Mouse (Mus musculus) hindbrain, embryonic 10.5 days (tissue): ENCODE results near the gene Chrm2. TPM values are rescaled to one million over a fixed set of nuclear protein-coding genes. Genes with fewer than 3 reads are reported as not detected.

Source experiments
- DNase-seq: peaks from one replicate; pipeline ENCODE4 v3.0.0-alpha.2; 2017; ENCODE audit warnings: low spot score
- H3K27ac ChIP-seq: fragments of 300-500 bp; sonication (generic); 2 replicates; pipeline ENCODE4 v1.5.1; 2016; ENCODE audit warnings: mild to moderate bottlenecking, moderate library complexity
- H3K27me3 ChIP-seq: fragments of 300-500 bp; sonication (generic); 2 replicates; pipeline ENCODE4 v1.6.1; 2016; ENCODE audit warnings: mild to moderate bottlenecking; ENCODE audit not compliant: poor library complexity, insufficient read depth, severe bottlenecking
- H3K36me3 ChIP-seq: fragments of 300-500 bp; sonication (generic); 2 replicates; pipeline ENCODE4 v1.6.1; 2016; ENCODE audit warnings: mild to moderate bottlenecking, moderate library complexity
- H3K4me1 ChIP-seq: fragments of 300-500 bp; sonication (generic); replicated peaks from 2 replicates; pipeline ENCODE4 v1.6.1; 2016; ENCODE audit warnings: mild to moderate bottlenecking
- H3K4me3 ChIP-seq: fragments of 300-500 bp; sonication (generic); 2 replicates; pipeline ENCODE4 v1.5.1; 2016; ENCODE audit warnings: mild to moderate bottlenecking, moderate library complexity
- H3K9me3 ChIP-seq: fragments of 300-500 bp; sonication (generic); 2 replicates; pipeline ENCODE4 v1.6.1; 2016; ENCODE audit warnings: mild to moderate bottlenecking, moderate library complexity
- WGBS: fragments of 180-500 bp; shearing (Covaris S2); methylation state at CpG from one replicate; pipeline ENCODE4 v1.1.7; 2016; 5-methylcytosine and 5-hydroxymethylcytosine counted together
- polyA plus RNA-seq: library from polyadenylated mRNA; unstranded; fragments of >200 nt; fragmentation: Nextera tagmentation; extraction: Ambion mirVana; gene quantifications from 2 replicates; pipeline ENCODE4 v1.2.1, GENCODE M21; 2016

Chrm2 gene
- polyA plus RNA-seq, 1 experiment from 2014 or later = 0.33 TPM

DNA sequence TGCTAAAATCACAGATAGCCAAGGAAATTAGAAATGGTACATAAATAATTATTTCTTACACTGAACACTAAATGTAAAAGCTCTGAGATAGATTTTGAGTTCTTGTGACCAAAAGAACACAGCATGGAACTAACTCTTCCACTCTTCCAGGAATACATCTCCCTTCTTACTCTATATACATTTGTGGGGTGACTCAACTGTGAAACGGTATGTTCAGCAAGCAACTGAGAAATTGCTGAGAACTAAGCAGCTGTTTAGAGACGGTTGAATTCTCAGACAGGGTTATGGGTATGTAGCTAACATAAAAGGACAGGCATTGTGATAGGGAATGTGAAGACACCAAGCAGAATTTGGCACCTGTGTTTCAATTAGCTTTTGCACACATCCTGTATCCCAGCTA is 51.3 kb downstream of the Chrm2 start:
- H3K9me3 ChIP-seq = no peaks in the 10 kb centered on the region
- H3K27me3 ChIP-seq = no peaks in the 10 kb centered on the region
- WGBS = 86% methylated on average over 2 of the region's 2 CpGs
- no peak overlapping the region for H3K27ac ChIP-seq
- no peak overlapping the region for H3K4me3 ChIP-seq
- DNase-seq = no peak
- H3K36me3 ChIP-seq = no peaks in the 10 kb centered on the region
- H3K4me1 ChIP-seq = no peaks in the 10 kb centered on the region

- Histone ChIP-seq H3K27ac (no peak overlapping the region), H3K4me3 (no peak overlapping the region), H3K27me3 (no peaks in the 10 kb centered on the region), H3K9me3 (no peaks in the 10 kb centered on the region), H3K36me3 (no peaks in the 10 kb centered on the region), H3K4me1 (no peaks in the 10 kb centered on the region)
- DNase-seq = no peak
These were observed 63.6 kb downstream of the Chrm2 start for GRCm38 (mm10) chr6:36451480-36451879.

- DNase-seq = no peak
- H3K27ac ChIP-seq = no peak overlapping the region
These were observed 67.2 kb downstream of the Chrm2 start for GRCm38 (mm10) chr6:36455071-36455470.

DNA sequence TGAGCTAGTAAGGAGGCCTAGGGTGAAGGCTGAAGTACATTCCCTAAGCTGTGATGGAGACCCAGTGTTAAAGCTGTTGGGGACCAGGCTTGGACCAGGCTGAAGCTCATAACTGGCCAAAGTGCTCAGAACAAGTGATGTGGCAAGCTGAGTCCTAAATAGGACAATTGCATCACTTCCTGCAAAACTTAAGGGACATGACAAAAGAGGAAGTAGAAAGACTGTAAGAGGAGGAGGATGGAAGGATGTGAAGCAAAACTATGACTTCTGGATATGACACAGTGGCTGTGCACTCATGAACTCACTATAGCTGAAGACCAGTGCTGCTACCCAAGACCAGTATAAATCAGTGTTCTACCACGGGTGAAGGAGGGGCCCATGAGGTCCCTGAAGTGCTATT is 69.1 kb downstream of the Chrm2 start:
- 84% methylated on average over 1 of the region's 1 CpGs for WGBS
- Histone ChIP-seq H3K36me3 (no peaks in the 10 kb centered on the region), H3K4me3 (no peak overlapping the region), H3K9me3 (no peaks in the 10 kb centered on the region), H3K4me1 (no peaks in the 10 kb centered on the region), H3K27me3 (no peaks in the 10 kb centered on the region), H3K27ac (no peak overlapping the region)
- no peak for DNase-seq

More at GRCm38 (mm10) chr6:36455071-36455470, 67.2 kb downstream of the Chrm2 start:
- H3K4me1 ChIP-seq = no peaks in the 10 kb centered on the region
- H3K9me3 ChIP-seq = no peaks in the 10 kb centered on the region
- no peaks in the 10 kb centered on the region for H3K27me3 ChIP-seq
- no peaks in the 10 kb centered on the region for H3K36me3 ChIP-seq
- H3K4me3 ChIP-seq = no peak overlapping the region

DNA sequence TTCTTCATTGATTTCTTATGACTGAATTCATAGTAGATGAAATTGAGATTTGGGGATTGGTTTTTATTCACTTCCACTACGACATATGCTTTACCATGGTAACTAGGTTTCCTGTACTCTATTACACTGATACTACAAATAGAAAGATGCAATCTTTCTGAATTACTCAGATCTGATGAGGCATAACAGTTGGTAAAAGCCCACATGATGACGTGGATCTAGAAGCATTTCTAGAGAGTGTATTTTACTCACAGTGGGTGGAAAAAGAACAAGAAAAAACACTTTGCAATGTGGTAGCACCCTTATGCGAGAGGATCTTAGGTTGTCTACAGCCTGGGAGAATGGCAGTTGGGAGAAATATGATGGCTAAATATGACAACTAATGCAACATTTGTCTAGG is 76.1 kb downstream of the Chrm2 start:
- no peaks in the 10 kb centered on the region for H3K36me3 ChIP-seq
- no peak overlapping the region for H3K4me3 ChIP-seq
- no peak overlapping the region for H3K27ac ChIP-seq
- H3K4me1 ChIP-seq = no peaks in the 10 kb centered on the region
- H3K27me3 ChIP-seq = no peaks in the 10 kb centered on the region
- H3K9me3 ChIP-seq = no peaks in the 10 kb centered on the region
- WGBS = 86% methylated on average over 3 of the region's 3 CpGs
- no peak for DNase-seq

DNA sequence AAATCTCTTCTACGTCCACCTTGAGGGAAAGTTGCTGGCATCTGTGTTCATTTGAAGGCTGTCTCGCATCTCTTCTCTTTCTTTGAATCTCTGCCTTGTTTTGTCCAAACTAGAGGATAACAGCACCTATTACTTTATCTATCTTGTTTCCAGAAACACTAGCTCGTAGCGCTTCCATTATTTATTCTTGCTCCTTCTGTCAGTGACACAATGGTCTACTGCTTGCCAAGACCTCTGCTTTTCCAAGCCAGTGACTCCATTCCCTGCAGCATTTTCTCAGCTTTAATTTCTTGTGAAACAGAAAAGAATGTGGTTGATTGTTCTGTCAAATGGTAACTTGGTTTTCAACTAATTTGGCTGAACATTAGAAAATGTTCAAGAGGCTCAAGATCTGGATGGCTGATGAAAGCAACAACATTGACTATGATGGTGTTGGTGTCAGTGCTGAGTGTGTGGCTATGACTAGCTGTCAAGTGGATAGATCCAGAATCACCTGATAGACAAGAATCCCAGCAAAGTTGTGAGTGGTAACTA is 96.3 kb downstream of the Chrm2 start:
- Histone ChIP-seq H3K36me3 (no peaks in the 10 kb centered on the region), H3K4me1 (no peaks in the 10 kb centered on the region), H3K27ac (no peak overlapping the region), H3K27me3 (no peaks in the 10 kb centered on the region), H3K4me3 (no peak overlapping the region), H3K9me3 (no peaks in the 10 kb centered on the region)
- WGBS = 64% methylated on average over 4 of the region's 4 CpGs
- no peak for DNase-seq

DNA sequence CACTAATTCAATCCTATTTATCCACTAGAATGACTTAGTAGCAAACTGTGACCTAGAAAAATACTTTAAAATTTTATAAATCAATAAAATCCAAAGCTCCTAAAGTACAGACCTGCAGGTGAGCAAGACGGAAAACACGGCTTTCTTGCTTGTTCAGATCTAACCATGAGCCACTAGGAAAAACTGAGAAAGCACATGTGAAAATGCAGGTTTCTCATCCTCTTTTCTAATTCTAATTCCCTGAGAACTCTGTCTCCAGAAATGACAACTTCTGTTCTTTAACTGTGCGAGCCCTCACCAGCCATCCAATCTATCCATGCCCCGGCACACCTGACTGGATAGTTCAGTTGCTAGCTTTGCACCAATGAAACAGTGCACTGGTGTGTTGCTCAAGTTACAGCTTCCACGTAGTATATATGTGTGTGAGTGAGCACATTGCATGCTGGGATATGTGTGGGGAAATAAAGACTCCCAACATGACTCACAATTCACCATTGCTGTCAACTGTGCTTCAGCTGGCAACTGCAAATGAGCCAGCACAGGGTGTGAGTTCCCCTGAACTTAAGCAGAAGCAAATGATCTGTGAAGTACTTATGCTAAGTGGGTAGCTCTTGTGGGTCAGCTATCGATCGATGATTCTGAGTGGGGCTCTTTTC is 119.3 kb downstream of the Chrm2 start:
- Histone ChIP-seq H3K27ac (no peak overlapping the region), H3K36me3 (no peaks in the 10 kb centered on the region), H3K9me3 (no peaks in the 10 kb centered on the region), H3K27me3 (no peaks in the 10 kb centered on the region), H3K4me3 (no peak overlapping the region), H3K4me1 (no peaks in the 10 kb centered on the region)
- WGBS = 88% methylated on average over 7 of the region's 7 CpGs
- no peak for DNase-seq

DNA sequence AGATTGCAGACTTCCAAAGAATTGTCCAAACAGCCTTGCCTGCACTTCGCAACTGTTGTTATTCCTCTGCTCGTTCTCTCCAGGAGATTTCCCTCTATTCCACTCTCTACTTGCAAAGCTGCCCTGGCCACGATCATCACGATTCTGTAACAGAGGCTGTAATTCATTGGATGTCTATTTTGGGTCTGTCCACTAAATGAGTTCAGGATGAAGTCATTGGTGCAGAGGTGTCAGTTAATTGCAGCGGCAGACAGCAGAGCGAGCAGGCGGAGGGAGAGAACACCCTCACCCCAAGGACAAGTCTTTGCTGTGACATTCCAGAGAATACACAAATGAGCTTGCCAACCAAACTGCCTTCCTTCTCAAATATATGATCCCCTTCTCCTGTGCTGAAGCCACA is 120.1 kb downstream of the Chrm2 start:
- 53% methylated on average over 7 of the region's 7 CpGs for WGBS
- H3K4me1 ChIP-seq = no peaks in the 10 kb centered on the region
- no peak for DNase-seq
- no peak overlapping the region for H3K27ac ChIP-seq
- no peak overlapping the region for H3K4me3 ChIP-seq
- H3K36me3 ChIP-seq = no peaks in the 10 kb centered on the region
- H3K27me3 ChIP-seq = no peaks in the 10 kb centered on the region
- H3K9me3 ChIP-seq = no peaks in the 10 kb centered on the region

DNA sequence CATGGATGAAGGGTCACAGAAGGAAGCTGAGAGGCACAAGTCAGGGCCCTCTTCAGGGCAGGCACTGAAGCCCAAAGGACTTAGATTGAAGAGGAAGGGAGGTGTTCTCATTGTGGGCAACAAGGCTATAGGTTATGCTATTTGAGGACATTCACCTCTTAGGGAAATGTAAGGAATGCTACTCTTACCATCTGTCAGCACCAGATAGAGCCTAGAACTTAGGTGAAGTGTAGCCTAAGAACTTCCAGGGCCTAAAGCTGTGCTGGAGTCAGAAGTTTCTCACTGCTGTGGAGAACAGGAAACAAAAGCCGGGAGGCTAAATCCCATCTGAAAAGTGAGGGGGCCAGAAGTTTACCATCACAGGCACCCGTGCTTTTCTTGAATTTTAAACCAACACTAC is 120.6 kb downstream of the Chrm2 start:
- 57% methylated on average over 2 of the region's 2 CpGs for whole genome bisulfite sequencing
- Histone ChIP-seq H3K4me3 (no peak overlapping the region), H3K27ac (no peak overlapping the region), H3K9me3 (no peaks in the 10 kb centered on the region), H3K27me3 (no peaks in the 10 kb centered on the region), H3K4me1 (no peaks in the 10 kb centered on the region), H3K36me3 (no peaks in the 10 kb centered on the region)
- DNase-seq = no peak

DNA sequence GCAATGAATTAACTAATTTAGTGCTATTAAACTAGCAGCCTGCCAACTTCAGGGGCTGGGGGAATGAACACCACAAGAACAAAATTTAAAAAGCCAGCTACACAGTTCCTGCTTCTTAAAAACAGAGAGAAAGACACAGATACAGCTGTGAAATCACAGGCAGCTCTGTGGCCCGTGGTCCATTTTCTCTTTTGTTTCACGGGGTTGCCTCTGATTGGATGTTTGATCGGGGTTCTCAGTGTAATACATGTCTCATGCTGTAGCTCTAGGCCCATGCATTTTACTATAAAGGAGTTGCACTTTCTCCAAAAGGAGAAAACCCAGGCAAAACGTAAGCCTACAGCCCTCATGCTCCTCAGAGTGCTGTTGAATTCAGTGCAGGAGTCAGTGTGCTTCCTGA is 128.6 kb downstream of the Chrm2 start:
- 72% methylated on average over 4 of the region's 4 CpGs for WGBS
- H3K27ac ChIP-seq = no peak overlapping the region
- H3K27me3 ChIP-seq = no peaks in the 10 kb centered on the region
- H3K4me1 ChIP-seq = no peaks in the 10 kb centered on the region
- H3K9me3 ChIP-seq = no peaks in the 10 kb centered on the region
- DNase-seq = no peak
- H3K4me3 ChIP-seq = no peak overlapping the region
- no peaks in the 10 kb centered on the region for H3K36me3 ChIP-seq

DNA sequence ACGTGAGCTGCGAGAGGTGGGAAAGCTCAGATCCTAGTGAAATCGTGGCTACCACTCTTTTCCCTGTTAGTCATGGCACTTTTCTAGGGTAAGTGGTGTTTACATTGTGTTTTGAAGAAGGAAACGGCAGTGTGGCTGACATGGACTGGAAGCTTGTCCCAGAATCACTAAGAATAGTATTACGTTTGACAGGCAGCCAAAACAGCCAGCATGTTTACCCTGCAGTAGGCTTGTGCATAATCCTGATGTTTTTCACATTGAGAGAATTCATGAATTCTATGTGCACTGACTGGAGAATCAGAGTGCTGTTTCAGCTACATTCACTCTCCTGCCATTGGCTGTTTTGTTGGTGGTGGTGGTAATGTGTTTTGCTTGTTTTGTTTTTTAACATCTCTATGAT is 129.4 kb downstream of the Chrm2 start:
- no peaks in the 10 kb centered on the region for H3K9me3 ChIP-seq
- H3K4me3 ChIP-seq = no peak overlapping the region
- DNase-seq = no peak
- H3K36me3 ChIP-seq = no peaks in the 10 kb centered on the region
- WGBS = 80% methylated on average over 5 of the region's 5 CpGs
- no peaks in the 10 kb centered on the region for H3K27me3 ChIP-seq
- no peaks in the 10 kb centered on the region for H3K4me1 ChIP-seq
- no peak overlapping the region for H3K27ac ChIP-seq

GRCm38 (mm10) chr6:36523599-36523998 is 135.7 kb downstream of the Chrm2 start:
- Histone ChIP-seq H3K27ac (no peak overlapping the region), H3K27me3 (no peaks in the 10 kb centered on the region), H3K9me3 (no peaks in the 10 kb centered on the region), H3K4me3 (no peak overlapping the region), H3K36me3 (no peaks in the 10 kb centered on the region), H3K4me1 (no peaks in the 10 kb centered on the region)
- DNase-seq = no peak
- 94% methylated on average over 11 of the region's 11 CpGs for WGBS

GRCm38 (mm10) chr6:36528509-36528908 is 140.6 kb downstream of the Chrm2 start:
- no peak for DNase-seq
- no peak overlapping the region for H3K4me3 ChIP-seq
- H3K36me3 ChIP-seq = no peaks in the 10 kb centered on the region
- 81% methylated on average over 4 of the region's 4 CpGs for WGBS
- H3K4me1 ChIP-seq = no peaks in the 10 kb centered on the region
- no peaks in the 10 kb centered on the region for H3K9me3 ChIP-seq
- H3K27ac ChIP-seq = no peak overlapping the region
- H3K27me3 ChIP-seq = no peaks in the 10 kb centered on the region

GRCm38 (mm10) chr6:36541247-36541646 is 153.4 kb downstream of the Chrm2 start:
- no peaks in the 10 kb centered on the region for H3K9me3 ChIP-seq
- DNase-seq = no peak
- no peak overlapping the region for H3K4me3 ChIP-seq
- H3K36me3 ChIP-seq = no peaks in the 10 kb centered on the region
- no peaks in the 10 kb centered on the region for H3K4me1 ChIP-seq
- H3K27me3 ChIP-seq = no peaks in the 10 kb centered on the region
- H3K27ac ChIP-seq = no peak overlapping the region
- WGBS = 84% methylated on average over 6 of the region's 6 CpGs
